Comparison of ENCODE assay signal across 9 mouse cellular contexts in the genomic region with DNA sequence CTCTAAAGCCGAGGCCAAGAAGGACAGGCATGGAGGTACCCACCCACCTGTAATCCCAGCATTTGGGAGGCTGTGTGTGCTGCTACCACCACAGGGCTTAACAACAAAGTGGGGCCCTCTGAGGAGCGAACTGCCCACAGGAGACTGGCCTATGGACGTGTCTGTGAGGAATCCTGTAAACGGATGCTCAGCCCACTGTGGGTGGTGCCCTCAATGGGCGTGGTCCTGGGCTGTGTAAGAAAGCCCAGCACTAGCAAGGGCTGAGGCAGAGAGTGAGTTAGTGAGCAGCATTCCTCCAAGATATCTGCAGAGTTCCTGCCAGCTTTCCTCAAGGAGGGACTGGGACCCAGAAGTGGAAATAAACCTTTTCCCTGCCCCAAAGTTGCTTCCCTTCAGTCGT.
DNase-seq lines count a peak whose midpoint lies in the region; ATAC-seq lines count a peak whose summit lies in the region.
"Had no signal": no experiment of that assay in that cellular context is flagged by ENCODE, and none has a peak within 500 bp of the region (broad histone marks: within the 10 kb centered on the region; RNA-seq: fewer than 3 reads in every experiment).

No protein-coding gene starts in this region.

- H3K9ac ChIP-seq in kidney, embryonic 14.5 days (ENCODE audit: low read depth, low read length): no peak overlapping the region
- H3K9ac ChIP-seq in lung, embryonic 15.5 days: no peak overlapping the region

- peak; percentile 44; the same call in 1 of the 2 replicates for ATAC-seq in kidney, embryonic 14.5 days (ENCODE audit: low FRiP score, low TSS enrichment)
- peak; percentile 36; the same call in 1 of the 2 replicates for ATAC-seq in lung, embryonic 15.5 days (ENCODE audit: borderline replicate concordance, extremely low read depth, low FRiP score, low TSS enrichment)

- H3K4me3 ChIP-seq in kidney, embryonic 14.5 days (ENCODE audit: low read length): no peak overlapping the region
- H3K4me3 ChIP-seq in lung, embryonic 15.5 days: no peak overlapping the region

- H3K4me2 ChIP-seq in kidney, embryonic 14.5 days (replicated peaks; ENCODE audit: low read depth, low read length): no peak overlapping the region
- H3K4me2 ChIP-seq in lung, embryonic 15.5 days: no peak overlapping the region

- 75% methylated on average over 6 of the region's 6 CpGs for WGBS in kidney, embryonic 14.5 days
- WGBS in lung, embryonic 15.5 days: 59% methylated on average over 6 of the region's 6 CpGs

- no peaks in the 10 kb centered on the region for H3K27me3 ChIP-seq in kidney, embryonic 14.5 days (ENCODE audit: control insufficient read depth, insufficient read depth, low read length)
- H3K27me3 ChIP-seq in lung, embryonic 15.5 days: no peaks in the 10 kb centered on the region

- no peaks in the 10 kb centered on the region for H3K4me1 ChIP-seq in kidney, embryonic 14.5 days (ENCODE audit: control insufficient read depth, insufficient read depth, low read length)
- H3K4me1 ChIP-seq in lung, embryonic 15.5 days: peaks cover 21% of the 10 kb centered on the region; the same call in 1 of the 2 replicates

- DNase-seq in embryo, embryonic 10 days (ENCODE audit: low spot score): peak; percentile 37
- DNase-seq in embryo, embryonic 9.5 days (ENCODE audit: extremely low spot score): no peak
- DNase-seq in embryo, embryonic 11 days: peak; percentile 34
- no peak for DNase-seq in left cerebral cortex, adult 18-20 months (ENCODE audit: low spot score in 2 of 2)
- DNase-seq in adrenal gland, adult 8-10 months: no peak
- no peak for DNase-seq in urinary bladder, adult 18-20 months (ENCODE audit: low spot score in 2 of 2)
- DNase-seq: cerebellum, postnatal 10 days had no signal

- peaks cover 74% of the 10 kb centered on the region for H3K36me3 ChIP-seq in kidney, embryonic 14.5 days (ENCODE audit: control insufficient read depth, insufficient read depth, low read length)
- peaks cover 70% of the 10 kb centered on the region for H3K36me3 ChIP-seq in lung, embryonic 15.5 days

- no peaks in the 10 kb centered on the region for H3K9me3 ChIP-seq in kidney, embryonic 14.5 days (ENCODE audit: control insufficient read depth, low read length)
- H3K9me3 ChIP-seq in lung, embryonic 15.5 days: no peaks in the 10 kb centered on the region

- peak overlapping the region; percentile 66; the same call in 1 of the 2 replicates for H3K27ac ChIP-seq in kidney, embryonic 14.5 days (ENCODE audit: low read depth, low read length)
- peak overlapping the region; percentile 81 for H3K27ac ChIP-seq in lung, embryonic 15.5 days

Comparison
In these comparisons a context has a peak if more than half of its experiments do, and no peak if none do; other contexts are left out.
1. DNase-seq: peak in embryo, embryonic 10 days (single experiment) and embryo, embryonic 11 days (single experiment); none in embryo, embryonic 9.5 days (single experiment), left cerebral cortex, adult 18-20 months (0 of 2), adrenal gland, adult 8-10 months (single experiment) and urinary bladder, adult 18-20 months (0 of 2).